Mouse (Mus musculus): Measurements from ENCODE around the gene Sh3bp2. TPM values are rescaled to one million over a fixed set of nuclear protein-coding genes. Genes with fewer than 3 reads are reported as not detected.

The Sh3bp2 gene
- polyA plus RNA-seq, 1 experiment, result 8.6 TPM

DNA sequence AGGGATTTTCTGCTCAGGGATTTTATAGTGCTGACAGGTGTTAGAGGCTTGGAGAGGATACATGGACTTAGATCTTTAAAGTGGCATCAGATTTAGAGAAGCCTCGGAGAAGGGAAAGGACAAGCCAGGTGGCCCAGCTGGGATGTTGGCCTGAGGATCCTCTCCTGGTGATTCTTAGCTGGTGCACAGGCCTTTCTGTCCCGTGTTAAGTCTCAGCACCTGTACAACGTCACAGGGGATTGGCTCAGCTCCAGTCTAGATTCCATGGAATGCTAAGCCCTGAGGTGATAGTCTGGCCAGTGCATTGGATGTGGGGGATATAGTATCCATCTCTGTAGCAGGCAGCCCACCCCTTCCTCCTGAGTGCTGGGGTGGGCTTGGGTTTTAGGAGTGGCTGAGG, 82.6 kb downstream of the Sh3bp2 start:
- TF ChIP-seq POLR2A (IDR thresholded peaks at IDR 0.05; ENCODE audit: low read depth, low read length), result no peak
- TF ChIP-seq CTCF (conservative IDR thresholded peaks at IDR 0.05; ENCODE audit: insufficient read depth, insufficient read length, low read depth, low read length), result no peak
- Histone ChIP-seq H3K36me3 (ENCODE audit: control insufficient read depth, insufficient read depth, low read length) (peaks cover 1% of the 10 kb centered on the region; the same call in 1 of the 2 replicates), H3K27me3 (replicated peaks; ENCODE audit: control insufficient read depth, insufficient read depth, low read length) (no peaks in the 10 kb centered on the region), H3K4me3 (ENCODE audit: insufficient read depth, low read depth, low read length) (no peak overlapping the region), H3K4me1 (ENCODE audit: control insufficient read depth, insufficient read depth, low read length) (no peaks in the 10 kb centered on the region), H3K27ac (ENCODE audit: insufficient read depth, low read depth, low read length) (no peak overlapping the region)
- WGBS, result 43% methylated on average over 3 of the region's 3 CpGs
- no peak for DNase-seq

DNA sequence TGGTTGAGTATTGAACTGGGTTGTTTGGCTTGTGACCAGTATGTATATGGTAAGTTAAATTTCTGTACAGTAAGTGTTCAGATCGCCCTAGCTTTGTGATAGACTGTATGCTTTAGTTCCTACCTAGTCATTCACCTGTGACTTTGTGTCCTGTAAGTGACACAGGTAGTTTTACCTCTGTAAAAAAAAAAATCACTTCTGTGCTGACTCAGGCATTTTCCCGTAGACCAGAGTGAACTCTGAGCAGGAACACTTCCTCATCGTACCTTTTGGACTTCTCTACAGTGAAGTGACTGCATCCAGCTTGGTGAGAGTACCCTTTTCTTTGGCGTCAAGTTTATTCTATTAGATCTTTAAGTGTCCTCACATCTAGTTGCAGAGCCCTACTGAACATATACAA, 84.3 kb downstream of the Sh3bp2 start:
- WGBS, result 72% methylated on average over 4 of the region's 4 CpGs
- TF ChIP-seq POLR2A (IDR thresholded peaks at IDR 0.05; ENCODE audit: low read depth, low read length), result no peak
- no peak for TF ChIP-seq CTCF (conservative IDR thresholded peaks at IDR 0.05; ENCODE audit: insufficient read depth, insufficient read length, low read depth, low read length)

More for the DNA sequence above, 84.3 kb downstream of the Sh3bp2 start:
- Histone ChIP-seq H3K36me3 (ENCODE audit: control insufficient read depth, insufficient read depth, low read length) (peaks cover 4% of the 10 kb centered on the region; the same call in 1 of the 2 replicates), H3K27me3 (replicated peaks; ENCODE audit: control insufficient read depth, insufficient read depth, low read length) (no peaks in the 10 kb centered on the region), H3K27ac (ENCODE audit: insufficient read depth, low read depth, low read length) (no peak overlapping the region), H3K4me3 (ENCODE audit: insufficient read depth, low read depth, low read length) (no peak overlapping the region), H3K4me1 (ENCODE audit: control insufficient read depth, insufficient read depth, low read length) (no peaks in the 10 kb centered on the region)
- DNase-seq, result peak; percentile 43

Other genes with a start within 250 kb of the Sh3bp2 start
- gene Zfyve28, start 237.4 kb upstream of the Sh3bp2 start, polyA plus RNA-seq (2012; rRNA removed), result 0.33 and 0.36 TPM in 2 replicates
- 0.05 TPM in 1 of 2 replicates, not detected in the other for gene Cfap99, start 237.2 kb upstream of the Sh3bp2 start, polyA plus RNA-seq (2012; rRNA removed)
- 47.5 and 49.9 TPM in 2 replicates for gene Rnf4, start 189.5 kb upstream of the Sh3bp2 start, polyA plus RNA-seq (2012; rRNA removed)
- gene Fam193a, start 155.9 kb upstream of the Sh3bp2 start, polyA plus RNA-seq (2012; rRNA removed), result 37.5 and 39.0 TPM in 2 replicates
- 11.4 and 13.6 TPM in 2 replicates for gene Tnip2, start 11.8 kb upstream of the Sh3bp2 start, polyA plus RNA-seq (2012; rRNA removed)
- gene Add1, start 47.8 kb downstream of the Sh3bp2 start, polyA plus RNA-seq (2012; rRNA removed), result 129 and 135 TPM in 2 replicates
- 55.6 and 77.2 TPM in 2 replicates for gene Mfsd10, start 111.4 kb downstream of the Sh3bp2 start, polyA plus RNA-seq (2012; rRNA removed)
- gene Nop14, start 134.3 kb downstream of the Sh3bp2 start, polyA plus RNA-seq (2012; rRNA removed), result 9.6 and 10.2 TPM in 2 replicates
- 0.84 and 1.5 TPM in 2 replicates for gene Grk4, start 134.5 kb downstream of the Sh3bp2 start, polyA plus RNA-seq (2012; rRNA removed)
- 11.4 and 13.1 TPM in 2 replicates for gene Htt, start 235.9 kb downstream of the Sh3bp2 start, polyA plus RNA-seq (2012; rRNA removed)